Mouse (Mus musculus): ENCODE results near the gene Eif3l. TPM values are rescaled to one million over a fixed set of nuclear protein-coding genes. Genes with fewer than 3 reads are reported as not detected.

The Eif3l gene
- polyA plus RNA-seq, 2 experiments, result 104 to 130 TPM

DNA sequence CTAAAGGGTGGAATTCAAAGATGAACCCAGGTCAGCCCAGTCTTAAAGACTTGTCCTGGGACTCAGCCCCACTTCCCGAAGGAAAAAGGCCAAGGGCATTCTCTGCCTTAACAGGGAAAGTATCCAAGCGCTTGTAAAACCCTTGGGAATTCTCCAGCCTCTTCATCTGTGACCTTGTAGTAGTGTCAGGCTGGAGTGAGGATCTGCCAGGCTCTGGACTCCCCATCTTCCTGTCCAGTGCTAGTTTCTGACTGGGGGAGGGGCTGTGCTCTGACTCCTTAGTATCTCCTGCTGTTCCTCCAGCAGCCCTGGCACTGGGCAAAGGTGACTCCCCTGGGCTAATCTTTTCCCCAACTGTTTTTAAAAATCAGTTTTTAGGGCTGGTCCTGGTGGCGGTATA is 21.6 kb downstream of the Eif3l start:
- Histone ChIP-seq H3K27ac (no peak overlapping the region), H3K4me3 (ENCODE audit: insufficient read depth in 1 of 2, low read depth in 2 of 2, low read length in 2 of 2) (no peak overlapping the region), H3K9ac (replicated peaks) (no peak overlapping the region), H3K4me1 (replicated peaks; ENCODE audit: control insufficient read depth in 2 of 2, insufficient read depth in 2 of 2, low read length in 1 of 2) (peaks cover 8 to 12% of the 10 kb centered on the region in 2 experiments), H3K9me3 (ENCODE audit: control insufficient read depth, low read length) (no peaks in the 10 kb centered on the region), H3K36me3 (replicated peaks; ENCODE audit: control insufficient read depth, insufficient read depth, low read depth) (peaks cover 28% of the 10 kb centered on the region), H3K4me2 (ENCODE audit: low read depth) (no peak overlapping the region), H3K27me3 (ENCODE audit: control insufficient read depth, insufficient read depth, low read length) (no peaks in the 10 kb centered on the region)
- no peak for TF ChIP-seq EP300 (IDR thresholded peaks at IDR 0.05; ENCODE audit: low read depth)
- TF ChIP-seq CTCF (IDR thresholded peaks at IDR 0.05; ENCODE audit: low read depth), result no peak
- WGBS (ENCODE audit: insufficient replicate concordance), result 63% methylated on average over 3 of the region's 3 CpGs
- ATAC-seq (ENCODE audit: insufficient read depth) (no peak), DNase-seq (ENCODE audit: low read depth in 3 of 3, low spot score in 3 of 3) (no peak)

DNA sequence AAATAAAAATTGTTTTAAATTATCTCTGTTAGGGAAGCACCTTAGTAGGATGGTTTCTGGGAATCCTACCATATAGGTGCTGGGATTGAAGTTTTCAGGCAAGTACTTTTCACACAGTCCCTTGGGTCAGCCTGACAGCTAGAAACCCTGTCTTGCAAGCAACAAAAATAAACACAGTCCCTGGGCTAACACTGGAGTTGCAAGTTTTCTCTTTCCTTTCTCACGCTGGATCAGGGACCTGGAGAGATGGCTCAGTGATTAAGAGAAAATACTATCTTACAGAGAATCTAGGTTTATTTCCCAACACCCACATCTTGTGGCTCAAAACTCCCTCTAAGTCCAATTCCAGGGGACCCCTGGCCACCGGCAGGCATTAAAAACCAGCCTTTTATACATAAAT is 22.2 kb downstream of the Eif3l start:
- Histone ChIP-seq H3K27ac (no peak overlapping the region), H3K9ac (replicated peaks) (no peak overlapping the region), H3K4me2 (ENCODE audit: low read depth) (no peak overlapping the region), H3K9me3 (ENCODE audit: control insufficient read depth, low read length) (no peaks in the 10 kb centered on the region), H3K27me3 (ENCODE audit: control insufficient read depth, insufficient read depth, low read length) (no peaks in the 10 kb centered on the region), H3K4me3 (ENCODE audit: insufficient read depth in 1 of 2, low read depth in 2 of 2, low read length in 2 of 2) (no peak overlapping the region), H3K4me1 (replicated peaks; ENCODE audit: control insufficient read depth in 2 of 2, insufficient read depth in 2 of 2, low read length in 1 of 2) (peaks cover 8 to 12% of the 10 kb centered on the region in 2 experiments), H3K36me3 (replicated peaks; ENCODE audit: control insufficient read depth, insufficient read depth, low read depth) (peaks cover 22% of the 10 kb centered on the region)
- 50% methylated on average over 2 of the region's 2 CpGs for WGBS (ENCODE audit: insufficient replicate concordance)
- ATAC-seq (ENCODE audit: insufficient read depth), result no peak
- DNase-seq (ENCODE audit: low read depth in 3 of 3, low spot score in 3 of 3), result no peak
- no peak for TF ChIP-seq CTCF (IDR thresholded peaks at IDR 0.05; ENCODE audit: low read depth)
- no peak for TF ChIP-seq EP300 (IDR thresholded peaks at IDR 0.05; ENCODE audit: low read depth)

DNA sequence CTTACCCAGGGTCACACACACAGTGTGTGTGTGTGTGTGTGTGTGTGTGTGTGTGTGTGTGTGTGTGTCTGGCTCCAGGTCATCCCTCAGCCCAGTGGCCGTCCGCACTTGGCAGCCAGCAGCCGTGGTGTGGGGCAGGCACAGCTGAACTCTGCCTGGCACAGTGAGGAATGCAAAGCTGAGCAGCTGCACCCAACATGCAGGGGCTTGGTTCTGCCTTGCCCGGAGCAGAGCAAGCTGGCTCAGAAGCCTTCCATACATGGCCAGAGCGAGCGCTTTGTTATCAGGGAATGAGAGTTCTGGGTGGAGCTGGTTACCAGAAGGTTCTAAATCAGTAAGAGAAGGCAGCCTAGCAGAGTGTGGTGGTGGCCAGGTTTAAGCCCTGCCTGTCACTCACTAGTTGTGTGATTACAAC is 22.6 kb downstream of the Eif3l start:
- Histone ChIP-seq H3K4me2 (ENCODE audit: low read depth) (no peak overlapping the region), H3K9me3 (ENCODE audit: control insufficient read depth, low read length) (no peaks in the 10 kb centered on the region), H3K27me3 (ENCODE audit: control insufficient read depth, insufficient read depth, low read length) (no peaks in the 10 kb centered on the region), H3K4me3 (ENCODE audit: insufficient read depth in 1 of 2, low read depth in 2 of 2, low read length in 2 of 2) (no peak overlapping the region), H3K36me3 (replicated peaks; ENCODE audit: control insufficient read depth, insufficient read depth, low read depth) (peaks cover 18% of the 10 kb centered on the region), H3K4me1 (replicated peaks; ENCODE audit: control insufficient read depth in 2 of 2, insufficient read depth in 2 of 2, low read length in 1 of 2) (peaks cover 8 to 12% of the 10 kb centered on the region in 2 experiments), H3K27ac (no peak overlapping the region), H3K9ac (replicated peaks) (no peak overlapping the region)
- 13% methylated on average over 6 of the region's 6 CpGs for WGBS (ENCODE audit: insufficient replicate concordance)
- DNase-seq (ENCODE audit: low read depth in 3 of 3, low spot score in 3 of 3) (no peak), ATAC-seq (ENCODE audit: insufficient read depth) (peak; percentile 64)
- TF ChIP-seq CTCF (IDR thresholded peaks at IDR 0.05; ENCODE audit: low read depth) (no peak), EP300 (IDR thresholded peaks at IDR 0.05; ENCODE audit: low read depth) (no peak)

DNA sequence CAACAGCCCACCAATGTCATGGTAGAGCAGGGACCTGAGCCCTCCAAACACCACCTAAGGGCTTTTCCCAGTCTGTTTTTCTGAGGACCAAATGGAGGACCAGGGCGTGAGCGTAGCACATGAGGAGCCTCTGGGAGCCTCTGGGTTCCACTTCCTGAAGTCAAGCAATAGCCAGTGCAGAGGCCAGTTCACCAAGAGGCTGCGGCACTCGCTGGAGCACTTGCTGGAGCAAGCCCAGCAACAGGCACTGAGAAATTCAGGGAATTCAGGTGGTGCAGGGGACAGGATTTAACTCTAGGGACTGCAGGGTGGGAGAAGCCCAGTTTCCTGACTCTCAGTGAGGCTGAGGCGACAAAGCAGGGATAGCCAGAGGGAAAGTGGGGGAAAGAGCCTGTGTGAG is 23.2 kb downstream of the Eif3l start:
- Histone ChIP-seq H3K27ac (no peak overlapping the region), H3K9ac (replicated peaks) (no peak overlapping the region), H3K9me3 (ENCODE audit: control insufficient read depth, low read length) (no peaks in the 10 kb centered on the region), H3K36me3 (replicated peaks; ENCODE audit: control insufficient read depth, insufficient read depth, low read depth) (peaks cover 13% of the 10 kb centered on the region), H3K4me1 (replicated peaks; ENCODE audit: control insufficient read depth in 2 of 2, insufficient read depth in 2 of 2, low read length in 1 of 2) (peaks cover 8 to 12% of the 10 kb centered on the region in 2 experiments), H3K4me3 (ENCODE audit: insufficient read depth in 1 of 2, low read depth in 2 of 2, low read length in 2 of 2) (no peak overlapping the region), H3K27me3 (ENCODE audit: control insufficient read depth, insufficient read depth, low read length) (no peaks in the 10 kb centered on the region), H3K4me2 (ENCODE audit: low read depth) (no peak overlapping the region)
- 60% methylated on average over 5 of the region's 5 CpGs for WGBS (ENCODE audit: insufficient replicate concordance)
- ATAC-seq (ENCODE audit: insufficient read depth) (no peak), DNase-seq (ENCODE audit: low read depth in 3 of 3, low spot score in 3 of 3) (no peak)
- TF ChIP-seq EP300 (IDR thresholded peaks at IDR 0.05; ENCODE audit: low read depth) (no peak), CTCF (IDR thresholded peaks at IDR 0.05; ENCODE audit: low read depth) (no peak)

DNA sequence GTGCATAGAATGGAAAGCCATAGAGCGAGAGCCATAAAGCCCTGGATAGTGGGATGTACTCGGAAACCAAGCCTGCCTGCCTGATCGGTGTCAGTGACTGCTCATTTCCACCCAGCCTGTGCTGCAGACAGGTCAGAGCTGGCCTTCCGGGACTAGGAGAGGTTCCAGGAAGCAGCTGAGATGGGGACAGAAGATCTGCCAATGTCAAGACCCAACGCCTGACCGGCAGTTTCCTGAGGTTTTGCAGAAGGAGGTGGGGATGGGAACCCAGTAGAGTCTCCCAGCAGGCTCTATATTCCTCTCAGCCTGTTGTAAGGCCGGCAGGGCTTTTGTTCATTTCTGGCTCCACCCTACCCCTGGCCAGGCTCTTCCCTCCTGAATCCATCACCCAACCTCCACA is 23.9 kb downstream of the Eif3l start:
- DNase-seq (ENCODE audit: low read depth in 3 of 3, low spot score in 3 of 3) (no peak), ATAC-seq (ENCODE audit: insufficient read depth) (no peak)
- WGBS (ENCODE audit: insufficient replicate concordance), result 15% methylated on average over 7 of the region's 7 CpGs
- no peaks in the 10 kb centered on the region for H3K9me3 ChIP-seq (ENCODE audit: control insufficient read depth, low read length)
- peaks cover 7% of the 10 kb centered on the region for H3K36me3 ChIP-seq (replicated peaks; ENCODE audit: control insufficient read depth, insufficient read depth, low read depth)
- H3K4me1 ChIP-seq (replicated peaks; ENCODE audit: control insufficient read depth in 2 of 2, insufficient read depth in 2 of 2, low read length in 1 of 2), result peaks cover 8 to 12% of the 10 kb centered on the region in 2 experiments
- H3K4me2 ChIP-seq (ENCODE audit: low read depth), result no peak overlapping the region
- H3K27me3 ChIP-seq (ENCODE audit: control insufficient read depth, insufficient read depth, low read length), result no peaks in the 10 kb centered on the region
- no peak overlapping the region for H3K4me3 ChIP-seq (ENCODE audit: insufficient read depth in 1 of 2, low read depth in 2 of 2, low read length in 2 of 2)
- H3K27ac ChIP-seq, result no peak overlapping the region
- TF ChIP-seq EP300 (IDR thresholded peaks at IDR 0.05; ENCODE audit: low read depth) (no peak), CTCF (IDR thresholded peaks at IDR 0.05; ENCODE audit: low read depth) (no peak)
- no peak overlapping the region for H3K9ac ChIP-seq (replicated peaks)

All from liver, embryonic 14.5 days (tissue).